ENCODE assay signal across 8 mouse cellular contexts in genomic region chr10:121509751-121510643, GRCm38 (mm10). TPM values are rescaled to one million over a fixed set of nuclear protein-coding genes. Genes with fewer than 3 reads are reported as not detected.
DNase-seq lines count a peak whose midpoint lies in the region; ATAC-seq and TF ChIP-seq lines count a peak whose summit lies in the region.

No protein-coding gene starts in this region.

- no peak for TF ChIP-seq EP300 in lung, postnatal 0 days (IDR thresholded peaks at IDR 0.05)

- peak overlapping the region; percentile 17 for H3K27ac ChIP-seq in embryonic facial prominence, embryonic 12.5 days
- no peak overlapping the region for H3K27ac ChIP-seq in lung, postnatal 0 days (ENCODE audit: low read length)

- peak overlapping the region; percentile 23; the same call in 1 of the 2 replicates for H3K4me2 ChIP-seq in embryonic facial prominence, embryonic 12.5 days (replicated peaks)
- H3K4me2 ChIP-seq in lung, postnatal 0 days (replicated peaks; ENCODE audit: low read depth, low read length), result peak overlapping the region; percentile 29; the same call in 1 of the 2 replicates

- H3K36me3 ChIP-seq in erythroblast, embryonic 14.5 days (ENCODE audit: control insufficient read depth), result no peaks in the 10 kb centered on the region; the same call in 1 of the 2 replicates
- no peaks in the 10 kb centered on the region for H3K36me3 ChIP-seq in embryonic facial prominence, embryonic 12.5 days
- no peaks in the 10 kb centered on the region for H3K36me3 ChIP-seq in lung, postnatal 0 days (ENCODE audit: insufficient read depth, low read length)

- DNase-seq in kidney, adult 9 months, result peak; percentile 64
- peak; percentile 44 for DNase-seq in lung, postnatal 0 days (ENCODE audit: low spot score)
- DNase-seq in urinary bladder, adult 18-20 months (ENCODE audit: low spot score in 2 of 2), result no peak
- DNase-seq in right cerebral cortex, postnatal 14 days, result no peak

- no peaks in the 10 kb centered on the region for H3K9me3 ChIP-seq in erythroblast, embryonic 14.5 days (ENCODE audit: control insufficient read depth, low read length)
- H3K9me3 ChIP-seq in embryonic facial prominence, embryonic 12.5 days, result no peaks in the 10 kb centered on the region
- H3K9me3 ChIP-seq in lung, postnatal 0 days (ENCODE audit: low read length), result no peaks in the 10 kb centered on the region

- 12% methylated on average over 24 of the region's 24 CpGs for WGBS in embryonic facial prominence, embryonic 12.5 days
- WGBS in lung, postnatal 0 days, result 22% methylated on average over 24 of the region's 24 CpGs

- no peaks in the 10 kb centered on the region for H3K27me3 ChIP-seq in erythroblast, embryonic 14.5 days (ENCODE audit: control insufficient read depth)
- no peaks in the 10 kb centered on the region for H3K27me3 ChIP-seq in embryonic facial prominence, embryonic 12.5 days
- H3K27me3 ChIP-seq in lung, postnatal 0 days (replicated peaks; ENCODE audit: insufficient read depth, low read length), result no peaks in the 10 kb centered on the region

- no peak for ATAC-seq in erythroblast, adult 5-6 weeks (replicated peaks; ENCODE audit: low FRiP score, poor library complexity, severe bottlenecking)
- peak; percentile 38; the same call in 1 of the 2 replicates for ATAC-seq in embryonic facial prominence, embryonic 12.5 days (ENCODE audit: insufficient number of reproducible peaks, insufficient read depth, low FRiP score, low TSS enrichment)
- ATAC-seq in lung, postnatal 0 days, result peak; percentile 57
- no peak for ATAC-seq in granulocyte monocyte progenitor cell, adult 5-6 weeks (replicated peaks; ENCODE audit: poor library complexity, severe bottlenecking)

- no peak for TF ChIP-seq CTCF in lung, postnatal 0 days (IDR thresholded peaks at IDR 0.05)

- no peak overlapping the region for H3K9ac ChIP-seq in embryonic facial prominence, embryonic 12.5 days
- H3K9ac ChIP-seq in lung, postnatal 0 days (replicated peaks; ENCODE audit: low read depth), result no peak overlapping the region

- H3K4me1 ChIP-seq in erythroblast, embryonic 14.5 days (ENCODE audit: control insufficient read depth), result peaks cover 40% of the 10 kb centered on the region
- peaks cover 36% of the 10 kb centered on the region for H3K4me1 ChIP-seq in embryonic facial prominence, embryonic 12.5 days
- peaks cover 4% of the 10 kb centered on the region; the same call in 1 of the 2 replicates for H3K4me1 ChIP-seq in lung, postnatal 0 days (ENCODE audit: insufficient read depth, low read depth, low read length)

- peak overlapping the region; percentile 22 for H3K4me3 ChIP-seq in erythroblast, embryonic 14.5 days (replicated peaks)
- H3K4me3 ChIP-seq in embryonic facial prominence, embryonic 12.5 days, result no peak overlapping the region
- H3K4me3 ChIP-seq in lung, postnatal 0 days (ENCODE audit: low read depth, low read length), result no peak overlapping the region

RNA-seq across cellular contexts. Expression of gene Rassf3, which starts 33.9 kb away (rescaled TPM):
- 0.06 and 0.07 TPM in 2 replicates for polyA plus RNA-seq in erythroblast, embryonic 14.5 days (2012)
- 11.7 and 12.5 TPM in 2 replicates for total RNA-seq in erythroblast, adult 5-6 weeks (2015; ENCODE audit: low replicate concordance)
- total RNA-seq in erythroblast, adult 5-6 weeks (2017; ENCODE audit: low replicate concordance), result 7.8 and 12.7 TPM in 2 replicates
- polyA plus RNA-seq in embryonic facial prominence, embryonic 12.5 days (2016; fragmentation: Nextera tagmentation; extraction: Ambion mirVana), result 23.1 and 24.7 TPM in 2 replicates
- 22.9 and 26.4 TPM in 2 replicates for polyA plus RNA-seq in lung, postnatal 0 days (2015; fragmentation: Nextera tagmentation; extraction: Ambion mirVana)
- 22.4 and 30.6 TPM in 2 replicates for total RNA-seq in granulocyte monocyte progenitor cell, adult 5-6 weeks (2014; fragmentation: Nextera tagmentation)
- total RNA-seq in granulocyte monocyte progenitor cell, adult 5-6 weeks (2017), result 21.0 and 22.5 TPM in 2 replicates

Comparison
In these comparisons a context has a peak if more than half of its experiments do, and no peak if none do; other contexts are left out.
1. ATAC-seq: peak in embryonic facial prominence, embryonic 12.5 days (single experiment) and lung, postnatal 0 days (single experiment); none in erythroblast, adult 5-6 weeks (single experiment) and granulocyte monocyte progenitor cell, adult 5-6 weeks (single experiment).
2. DNase-seq: peak in kidney, adult 9 months (single experiment) and lung, postnatal 0 days (single experiment); none in urinary bladder, adult 18-20 months (0 of 2) and right cerebral cortex, postnatal 14 days (single experiment).
3. RNA of gene Rassf3, which starts 33.9 kb away (polyA plus RNA-seq): 23.1 to 24.7 TPM in embryonic facial prominence, embryonic 12.5 days and 22.9 to 26.4 TPM in lung, postnatal 0 days; 0.06 to 0.07 TPM in erythroblast, embryonic 14.5 days; every median in the first group is over 10 times any median in the second.